Mouse (Mus musculus) hematopoietic stem cell, adult 5-6 weeks (primary cell): ENCODE results near the gene Dennd1c. TPM values are rescaled to one million over a fixed set of nuclear protein-coding genes. Genes with fewer than 3 reads are reported as not detected.

Source experiments
- ATAC-seq, 2 experiments: fragments of 125-278 bp in 1 of 2; replicated peaks in 1 of 2; 2 replicates each; pipeline ENCODE4 v1.8.0; 2016 to 2017; ENCODE audit warnings: inconsistent platforms in 2 of 2, mild to moderate bottlenecking in 2 of 2, moderate number of reproducible peaks in 2 of 2, low read depth in 1 of 2, moderate TSS enrichment in 1 of 2; ENCODE audit not compliant: low FRiP score in 2 of 2, poor library complexity in 2 of 2, severe bottlenecking in 2 of 2, insufficient read depth in 1 of 2, low TSS enrichment in 1 of 2
- total RNA-seq: library from RNA; stranded (forward); fragments of 172-1452, 232-1000 nt; gene quantifications from 2 replicates; pipeline ENCODE4 v1.2.3, GENCODE M21; 2017

Gene Dennd1c
- total RNA-seq, 1 experiment from 2014 or later = 24.2 TPM

GRCm38 (mm10) chr17:57099629-57100325 lies 21.5 kb upstream of the Dennd1c start:
- no peak for ATAC-seq

- ATAC-seq = no peak
These were observed 20.0 kb upstream of the Dennd1c start for GRCm38 (mm10) chr17:57098321-57098720.

- ATAC-seq = peak; percentile 71 to 82
These were observed 18.3 kb upstream of the Dennd1c start for GRCm38 (mm10) chr17:57096623-57096920.

- ATAC-seq = peak; percentile 81
These were observed 17.7 kb upstream of the Dennd1c start for GRCm38 (mm10) chr17:57095855-57096622.

- no peak for ATAC-seq
These were observed 15.9 kb upstream of the Dennd1c start for GRCm38 (mm10) chr17:57094222-57094621.

GRCm38 (mm10) chr17:57087049-57087832 lies 8.9 kb upstream of the Dennd1c start, which contains the start of gene Tubb4a:
Gene Tubb4a, minus strand, starts transcription at chr17:57087782.
- peak; percentile 38 to 44; a peak in 3 of 4 replicates for ATAC-seq

- ATAC-seq = no peak
These were observed 7.8 kb upstream of the Dennd1c start for GRCm38 (mm10) chr17:57085970-57086757.

- no peak for ATAC-seq
These were observed 4.2 kb upstream of the Dennd1c start for GRCm38 (mm10) chr17:57082481-57082880.

GRCm38 (mm10) chr17:57081234-57081842 lies 3.0 kb upstream of the Dennd1c start:
- no peak for ATAC-seq

GRCm38 (mm10) chr17:57079919-57080318 lies 1.6 kb upstream of the Dennd1c start:
- ATAC-seq = no peak

- ATAC-seq = no peak
These were observed 1.4 kb downstream of the Dennd1c start for GRCm38 (mm10) chr17:57076916-57077315.

GRCm38 (mm10) chr17:57070699-57071098 lies 7.6 kb downstream of the Dennd1c start:
- ATAC-seq = no peak

- ATAC-seq = no peak
These were observed 8.0 kb downstream of the Dennd1c start for GRCm38 (mm10) chr17:57070272-57070671.

- no peak for ATAC-seq
These were observed 11.4 kb downstream of the Dennd1c start for GRCm38 (mm10) chr17:57066908-57067307.

GRCm38 (mm10) chr17:57063031-57063430 lies 15.3 kb downstream of the Dennd1c start:
- ATAC-seq = no peak

- ATAC-seq = no peak
These were observed 15.8 kb downstream of the Dennd1c start for GRCm38 (mm10) chr17:57062548-57062947.

GRCm38 (mm10) chr17:57062011-57062521 lies 16.2 kb downstream of the Dennd1c start:
- ATAC-seq = no peak
